Mouse (Mus musculus): ENCODE results near the gene Fubp3.

DNA sequence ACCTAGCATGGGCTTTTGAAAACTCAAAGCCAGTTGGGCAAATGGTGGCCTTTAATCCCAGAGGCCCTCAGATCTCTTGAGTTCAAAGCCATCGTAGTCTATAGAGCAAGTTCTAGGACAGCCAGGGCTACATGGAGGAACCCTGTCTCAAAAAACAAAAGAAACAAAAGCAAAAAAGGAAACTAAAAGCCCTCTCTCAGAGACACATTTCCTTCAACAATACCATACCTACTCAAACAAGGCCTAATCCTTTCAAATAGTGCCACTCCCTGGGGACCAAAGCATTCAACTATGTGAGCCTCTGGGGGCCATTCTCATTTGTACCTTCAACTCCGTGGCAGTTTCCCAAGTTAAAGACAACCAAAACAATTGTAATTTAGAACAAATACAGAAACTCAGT, 9.2 kb downstream of the Fubp3 start:
- no peak for TF ChIP-seq CTCF (IDR thresholded peaks at IDR 0.05; ENCODE audit: control insufficient read depth, insufficient read depth, low read length)
- TF ChIP-seq POLR2A (IDR thresholded peaks at IDR 0.05; ENCODE audit: borderline replicate concordance, control insufficient read depth, low read depth, low read length): no peak

All from bone marrow, adult 2 months (tissue).